Mouse (Mus musculus): ENCODE measurements around the gene Adss.

GRCm38 (mm10) chr1:177803511-177803910 is 7.2 kb upstream of the Adss start:
- TF ChIP-seq POLR2A (IDR thresholded peaks at IDR 0.05; ENCODE audit: borderline replicate concordance, extremely low read depth, low read depth, low read length) (no peak), CTCF (IDR thresholded peaks at IDR 0.05; ENCODE audit: insufficient read depth, low read length) (no peak)
